Mouse (Mus musculus) forebrain, embryonic 11.5 days (tissue): ENCODE data around the gene Rab3b. TPM values are rescaled to one million over a fixed set of nuclear protein-coding genes. Genes with fewer than 3 reads are reported as not detected.

Experiments
- ATAC-seq: fragments of 200-750 bp; cut with Nextera tagmentation; replicated peaks from 2 replicates; pipeline ENCODE4 v1.8.0; 2017; ENCODE audit warnings: moderate TSS enrichment; ENCODE audit not compliant: low FRiP score
- DNase-seq: peaks from one replicate; pipeline ENCODE4 v3.0.0-alpha.2; 2017; ENCODE audit warnings: low spot score
- H3K27ac ChIP-seq: fragments of 300-500 bp; sonication (generic); 2 replicates; pipeline ENCODE4 v1.5.1; 2014; ENCODE audit warnings: low read depth, low read length
- H3K27me3 ChIP-seq: fragments of 300-500 bp; sonication (generic); 2 replicates; pipeline ENCODE4 v1.6.1; 2014; ENCODE audit warnings: mild to moderate bottlenecking, low read length, mixed read lengths; ENCODE audit not compliant: control insufficient read depth, insufficient read depth
- H3K36me3 ChIP-seq: fragments of 300-500 bp; sonication (generic); 2 replicates; pipeline ENCODE4 v1.6.1; 2014; ENCODE audit warnings: mild to moderate bottlenecking, low read length, moderate library complexity, mixed read lengths; ENCODE audit not compliant: control insufficient read depth, insufficient read depth
- H3K4me1 ChIP-seq: fragments of 300-500 bp; sonication (generic); replicated peaks from 2 replicates; pipeline ENCODE4 v1.6.1; 2014; ENCODE audit warnings: low read length, mixed read lengths; ENCODE audit not compliant: control insufficient read depth, insufficient read depth
- H3K4me2 ChIP-seq: fragments of 300-500 bp; sonication (generic); 2 replicates; pipeline ENCODE4 v1.6.1; 2014; ENCODE audit warnings: low read depth, mild to moderate bottlenecking, low read length, moderate library complexity, mixed read lengths; ENCODE audit not compliant: severe bottlenecking
- H3K4me3 ChIP-seq: fragments of 300-500 bp; sonication (generic); 2 replicates; pipeline ENCODE4 v1.5.1; 2014; ENCODE audit warnings: low read depth, low read length
- H3K9ac ChIP-seq: fragments of 300-500 bp; sonication (generic); 2 replicates; pipeline ENCODE4 v1.6.1; 2014; ENCODE audit warnings: low read length
- H3K9me3 ChIP-seq: fragments of 300-500 bp; sonication (generic); 2 replicates; pipeline ENCODE4 v1.6.1; 2016; ENCODE audit warnings: low read length, mixed read lengths; ENCODE audit not compliant: control insufficient read depth
- WGBS: fragments of 180-500 bp; shearing (Covaris S2); extraction: QIAGEN DNeasy Blood & Tissue Kit; methylation state at CpG from one replicate; pipeline ENCODE4 v1.1.7; 2014; 5-methylcytosine and 5-hydroxymethylcytosine counted together
- polyA plus RNA-seq: library from polyadenylated mRNA; unstranded; fragments of >200 nt; fragmentation: Nextera tagmentation; extraction: Ambion mirVana; gene quantifications from 2 replicates; pipeline ENCODE4 v1.2.1, GENCODE M21; 2014

The Rab3b gene
- polyA plus RNA-seq, 1 experiment from 2014 or later, result 28.9 TPM

DNA sequence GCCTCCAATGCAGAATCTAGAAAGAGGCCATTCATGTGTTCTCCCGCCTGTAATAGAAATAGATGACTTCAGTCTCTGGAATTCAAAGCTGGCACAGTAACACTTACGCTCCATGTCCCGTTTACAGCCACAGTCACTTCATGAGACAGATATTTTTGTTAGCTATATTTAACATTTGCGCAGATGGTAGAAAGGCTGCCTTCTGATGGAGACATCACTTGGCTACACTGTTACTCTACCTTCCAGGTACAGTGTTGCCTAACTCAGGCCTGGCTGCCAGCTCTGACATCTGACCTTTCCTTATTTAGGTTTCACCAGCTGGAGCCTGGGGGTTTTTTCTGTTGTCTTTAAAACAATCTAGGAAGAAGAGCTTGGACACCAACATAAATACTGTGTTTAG is 40.8 kb upstream of the Rab3b start:
- H3K4me1 ChIP-seq, result peaks cover 4% of the 10 kb centered on the region; the same call in 1 of the 2 replicates
- no peaks in the 10 kb centered on the region for H3K36me3 ChIP-seq
- H3K9ac ChIP-seq, result no peak overlapping the region
- H3K4me2 ChIP-seq, result no peak overlapping the region
- no peaks in the 10 kb centered on the region for H3K27me3 ChIP-seq
- H3K4me3 ChIP-seq, result no peak overlapping the region
- no peak for DNase-seq
- no peak overlapping the region for H3K27ac ChIP-seq
- WGBS, result 89% methylated on average over 4 of the region's 4 CpGs
- ATAC-seq, result no peak
- H3K9me3 ChIP-seq, result no peaks in the 10 kb centered on the region

DNA sequence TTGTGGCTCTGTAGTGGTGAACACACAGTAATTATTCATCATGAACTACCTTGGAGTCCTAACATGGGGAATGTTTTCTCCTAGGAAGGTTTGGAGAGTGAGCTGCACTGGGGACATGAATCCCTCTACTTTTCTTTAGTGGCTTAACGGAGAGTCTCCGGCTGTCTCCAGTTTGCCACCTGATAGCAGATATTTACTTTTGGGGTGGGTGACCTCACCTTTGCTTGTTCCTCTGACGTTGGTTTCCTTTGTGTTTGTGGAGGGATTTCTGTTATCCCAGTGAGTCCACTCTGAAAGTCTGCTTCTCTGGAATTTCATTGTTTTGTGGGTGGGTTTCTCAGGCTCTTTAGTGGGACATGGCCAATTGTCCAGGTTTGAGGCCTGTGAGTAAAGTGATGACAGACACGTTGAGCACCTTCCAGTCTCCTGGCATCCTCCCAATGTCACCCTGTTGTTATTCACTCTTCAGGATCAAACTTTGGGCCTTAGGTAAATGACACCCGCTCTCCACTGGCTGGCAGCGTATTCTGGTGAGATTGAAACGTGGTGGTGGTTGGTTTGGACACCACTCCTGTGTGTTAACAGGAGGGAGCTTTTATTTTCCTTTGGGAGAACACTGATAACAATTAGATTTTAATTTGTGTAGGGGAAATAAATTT is 36.8 kb upstream of the Rab3b start:
- ATAC-seq (no peak), DNase-seq (no peak)
- no peak overlapping the region for H3K9ac ChIP-seq
- no peak overlapping the region for H3K4me2 ChIP-seq
- WGBS, result 90% methylated on average over 7 of the region's 7 CpGs
- no peaks in the 10 kb centered on the region for H3K4me1 ChIP-seq
- H3K4me3 ChIP-seq, result no peak overlapping the region
- no peaks in the 10 kb centered on the region for H3K36me3 ChIP-seq
- no peaks in the 10 kb centered on the region for H3K27me3 ChIP-seq
- no peaks in the 10 kb centered on the region for H3K9me3 ChIP-seq
- no peak overlapping the region for H3K27ac ChIP-seq

DNA sequence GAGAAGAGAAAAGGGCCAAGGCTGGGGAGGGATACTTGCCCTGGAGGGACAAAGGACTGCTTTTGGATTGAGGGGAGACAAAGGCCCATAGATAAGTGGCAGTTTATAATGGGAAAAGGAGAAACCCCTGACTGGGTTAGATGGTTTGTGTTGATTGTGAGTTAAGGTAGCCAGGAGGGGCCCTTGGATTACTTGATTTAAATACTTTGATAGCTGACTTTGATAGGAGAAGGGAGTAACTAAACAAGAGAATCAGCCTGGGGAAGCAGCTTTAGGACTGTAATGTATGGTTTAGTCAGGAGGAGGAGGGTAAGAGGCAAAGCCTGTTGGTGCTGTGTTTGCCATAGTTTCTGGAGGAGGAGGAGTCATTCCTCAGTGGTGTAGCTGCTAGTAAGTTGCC is 35.5 kb upstream of the Rab3b start:
- Histone ChIP-seq H3K27ac (no peak overlapping the region), H3K4me1 (no peaks in the 10 kb centered on the region; the same call in 1 of the 2 replicates), H3K4me3 (no peak overlapping the region), H3K4me2 (no peak overlapping the region), H3K9me3 (no peaks in the 10 kb centered on the region), H3K9ac (no peak overlapping the region), H3K36me3 (no peaks in the 10 kb centered on the region), H3K27me3 (no peaks in the 10 kb centered on the region)
- ATAC-seq (no peak), DNase-seq (no peak)

DNA sequence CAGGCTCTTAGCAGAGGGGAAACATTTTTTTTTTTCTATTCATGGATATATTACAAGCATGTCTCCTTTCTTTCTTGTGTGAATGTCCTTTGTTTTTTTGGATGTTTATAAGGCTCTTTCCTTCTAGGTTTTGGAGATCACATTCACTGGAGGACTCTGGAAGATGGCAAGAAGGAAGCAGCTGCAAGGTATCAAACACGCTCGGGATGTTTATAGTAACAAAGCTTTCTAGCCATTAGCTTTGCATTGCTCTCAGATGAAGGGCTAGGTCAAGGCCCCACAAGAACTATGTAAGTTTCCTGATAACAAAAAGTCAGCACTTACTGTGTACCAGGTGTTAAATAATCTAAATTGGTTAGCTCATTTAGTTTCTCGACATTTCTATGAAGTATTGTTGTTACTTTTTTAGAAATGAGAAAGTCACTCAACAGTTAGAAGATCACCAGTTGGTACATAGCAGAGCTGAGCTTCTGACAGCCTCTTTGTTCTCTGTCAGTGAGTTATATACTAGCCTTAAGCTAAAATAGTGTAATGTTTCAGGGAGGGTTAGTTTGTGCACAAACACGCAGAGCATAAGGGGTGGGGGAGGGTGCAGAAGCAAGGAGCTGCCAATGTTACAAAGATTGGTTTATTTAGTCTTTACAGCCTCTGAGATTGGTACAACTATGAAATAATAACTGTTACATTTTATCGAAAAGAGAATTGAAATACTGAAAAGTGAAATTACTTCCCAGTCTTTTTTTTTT is 32.9 kb upstream of the Rab3b start:
- Histone ChIP-seq H3K9ac (no peak overlapping the region), H3K27me3 (no peaks in the 10 kb centered on the region), H3K36me3 (no peaks in the 10 kb centered on the region), H3K9me3 (no peaks in the 10 kb centered on the region), H3K4me3 (no peak overlapping the region), H3K27ac (no peak overlapping the region), H3K4me2 (no peak overlapping the region), H3K4me1 (peaks cover 6% of the 10 kb centered on the region; the same call in 1 of the 2 replicates)
- ATAC-seq (no peak), DNase-seq (no peak)
- whole genome bisulfite sequencing, result 92% methylated on average over 5 of the region's 5 CpGs

DNA sequence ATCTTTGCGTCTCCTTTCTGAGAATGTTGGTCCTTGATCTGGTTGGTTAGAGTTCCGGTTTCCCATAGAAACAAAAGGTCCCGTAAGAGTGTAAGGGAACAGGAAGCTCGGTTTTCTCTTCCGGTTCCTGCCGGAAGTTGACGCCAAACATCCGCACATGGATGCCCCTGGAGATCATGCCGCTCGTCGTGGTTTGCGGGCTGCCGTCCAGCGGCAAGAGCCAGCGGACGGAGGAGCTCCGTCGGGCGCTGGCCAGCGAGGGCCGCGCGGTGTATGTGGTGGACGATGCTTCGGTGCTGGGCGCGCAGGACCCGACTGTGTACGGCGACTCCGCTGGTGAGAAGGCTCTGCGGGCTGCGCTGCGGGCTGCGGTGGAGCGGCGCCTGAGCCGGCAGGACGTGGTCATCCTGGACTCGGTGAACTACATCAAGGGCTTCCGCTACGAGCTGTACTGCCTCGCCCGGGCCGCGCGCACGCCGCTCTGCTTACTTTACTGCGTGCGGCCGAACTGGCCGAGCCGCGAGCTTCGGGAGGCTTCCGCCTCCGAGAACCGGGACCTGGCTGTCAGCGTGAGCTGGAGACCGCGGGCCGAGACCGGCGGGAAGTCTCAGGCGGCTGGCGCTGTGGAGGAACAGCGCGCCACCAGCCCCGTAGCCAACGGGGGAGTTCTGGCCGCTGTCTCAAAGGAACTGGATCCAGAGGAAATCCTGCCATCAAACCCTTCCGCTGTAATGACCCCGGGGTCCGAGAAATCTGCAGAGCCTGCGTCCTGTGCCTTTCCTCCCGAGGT is 31.0 kb upstream of the Rab3b start, which contains the start of gene Kti12:
TSS of gene Kti12 (plus strand) at position 71 of the 790 bp plus-strand sequence.
- Histone ChIP-seq H3K36me3 (no peaks in the 10 kb centered on the region), H3K9ac (peak within 1 kb of the TSS; percentile 79), H3K27me3 (no peaks in the 10 kb centered on the region), H3K9me3 (no peaks in the 10 kb centered on the region), H3K4me2 (peak within 1 kb of the TSS; percentile 98), H3K27ac (peak within 1 kb of the TSS; percentile 79), H3K4me1 (peaks cover 6% of the 10 kb centered on the region; the same call in 1 of the 2 replicates), H3K4me3 (peak within 1 kb of the TSS; percentile 88)
- WGBS, result under 1% methylated on average over 77 of the region's 77 CpGs
- DNase-seq, result peak; percentile 84
- ATAC-seq, result peak; percentile 83

DNA sequence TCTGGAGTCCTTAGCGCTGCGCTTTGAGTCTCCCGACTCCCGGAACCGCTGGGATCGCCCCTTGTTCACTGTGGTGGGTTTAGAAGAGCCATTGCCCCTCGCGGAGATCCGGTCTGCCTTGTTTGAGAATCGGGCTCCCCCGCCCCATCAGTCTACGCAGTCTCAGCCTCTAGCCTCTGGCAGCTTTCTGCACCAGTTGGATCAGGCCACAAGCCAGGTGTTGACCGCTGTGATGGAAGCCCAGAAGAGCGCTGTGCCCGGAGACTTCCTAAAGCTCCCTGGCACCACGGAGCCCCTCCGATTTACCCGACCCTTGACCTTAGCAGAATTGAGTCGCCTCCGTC is 30.4 kb upstream of the Rab3b start, which contains the start of gene A730015C16Rik:
TSS of gene A730015C16Rik (minus strand) at position 115 of the 344 bp plus-strand sequence.
- ATAC-seq, result 0 out of 2 replicates have a peak, but pooled peaks have one; percentile 10
- Histone ChIP-seq H3K9me3 (no peaks in the 10 kb centered on the region), H3K9ac (peak within 1 kb of the TSS; percentile 79), H3K4me3 (peak within 1 kb of the TSS; percentile 88), H3K27me3 (no peaks in the 10 kb centered on the region), H3K4me2 (peak within 1 kb of the TSS; percentile 98), H3K4me1 (peaks cover 6% of the 10 kb centered on the region; the same call in 1 of the 2 replicates), H3K27ac (peak within 1 kb of the TSS; percentile 79), H3K36me3 (no peaks in the 10 kb centered on the region)
- 12% methylated on average over 20 of the region's 20 CpGs for WGBS
- peak; percentile 56 for DNase-seq

DNA sequence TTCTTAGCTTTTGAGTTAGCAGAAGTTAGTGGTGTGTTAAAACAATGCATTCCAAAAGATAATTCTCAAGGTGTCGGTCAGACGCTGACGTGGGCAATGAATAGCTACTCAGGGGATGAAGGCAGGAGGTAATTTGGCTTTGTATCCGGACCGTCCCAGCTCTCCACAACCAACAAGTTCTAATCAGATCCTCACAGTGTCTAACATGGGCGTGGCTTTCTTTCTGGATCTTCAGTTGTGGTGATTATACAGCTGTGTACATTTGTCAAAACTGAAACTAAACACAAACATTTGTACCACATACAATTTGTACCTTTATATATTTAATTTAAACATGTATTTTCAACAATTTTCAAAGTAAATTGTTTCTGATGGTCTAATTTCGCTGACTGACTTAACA is 12.1 kb upstream of the Rab3b start:
- Histone ChIP-seq H3K27me3 (no peaks in the 10 kb centered on the region), H3K4me1 (no peaks in the 10 kb centered on the region), H3K9ac (no peak overlapping the region), H3K36me3 (no peaks in the 10 kb centered on the region), H3K9me3 (no peaks in the 10 kb centered on the region), H3K4me2 (no peak overlapping the region), H3K27ac (no peak overlapping the region), H3K4me3 (no peak overlapping the region)
- no peak for DNase-seq
- WGBS, result 85% methylated on average over 7 of the region's 7 CpGs
- no peak for ATAC-seq

DNA sequence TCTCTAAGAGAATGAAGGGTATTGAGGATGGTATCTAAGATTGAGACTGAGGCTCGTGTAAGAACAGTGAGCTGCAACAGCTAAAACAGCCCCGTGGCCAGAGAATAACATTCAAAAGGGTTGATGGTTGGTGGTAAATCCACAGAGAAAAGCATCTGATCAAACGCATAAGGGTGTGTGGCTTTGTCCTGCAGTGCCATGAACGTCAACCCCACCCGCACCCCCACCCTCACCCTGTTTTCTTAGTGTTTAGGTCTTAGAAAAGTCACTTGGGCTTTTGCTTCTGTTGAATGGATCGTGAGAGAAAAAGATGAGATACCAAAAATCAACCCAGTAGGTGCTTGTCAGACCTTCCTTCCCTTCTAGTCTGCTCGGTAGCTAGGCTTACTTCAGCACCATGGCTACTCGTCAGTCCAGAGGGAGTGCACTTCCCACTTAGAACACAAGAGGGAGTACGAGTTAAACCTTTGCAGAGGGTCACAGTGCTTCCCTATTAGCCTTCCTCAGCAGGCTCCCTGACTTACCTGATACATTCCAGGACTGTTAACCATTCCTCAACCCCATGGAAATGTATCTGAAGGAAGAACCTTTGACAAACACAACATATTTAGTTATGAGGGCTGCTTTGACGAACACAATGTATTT is 9.0 kb upstream of the Rab3b start:
- DNase-seq, result peak; percentile 87
- Histone ChIP-seq H3K4me2 (no peak overlapping the region), H3K27ac (no peak overlapping the region), H3K4me1 (no peaks in the 10 kb centered on the region), H3K9me3 (no peaks in the 10 kb centered on the region), H3K4me3 (no peak overlapping the region), H3K36me3 (no peaks in the 10 kb centered on the region), H3K9ac (no peak overlapping the region), H3K27me3 (no peaks in the 10 kb centered on the region)
- 0 out of 2 replicates have a peak, but pooled peaks have one; percentile 67 for ATAC-seq
- WGBS, result 35% methylated on average over 10 of the region's 10 CpGs
